Mouse (Mus musculus) large intestine, adult 2 months (tissue): ENCODE measurements around the gene Terf2. TPM values are rescaled to one million over a fixed set of nuclear protein-coding genes. Genes with fewer than 3 reads are reported as not detected.
A peak's percentile ranks its signal among the peaks of the same experiment; 100 is the strongest.
"Not testable (repeated sequence)": the region's sequence is repeated elsewhere in the genome, so short reads cannot be mapped to it uniquely, and the experiment has no call there.

Experiments
- DNase-seq: peaks from one replicate; pipeline ENCODE4 v3.0.0-alpha.2; 2012; ENCODE audit warnings: low read depth, low spot score
- WGBS: fragments of 180-500 bp; shearing (Covaris S2); methylation state at CpG from one replicate; pipeline ENCODE4 v1.1.7; 2018; 5-methylcytosine and 5-hydroxymethylcytosine counted together
- polyA plus RNA-seq: library from polyadenylated mRNA; depleted of rRNA; stranded (reverse); fragments of >200 nt; gene quantifications from 2 replicates; pipeline ENCODE4 v1.2.3, GENCODE M21; 2012

Terf2 gene
- polyA plus RNA-seq, 1 experiment: 7.6 TPM

GRCm38 (mm10) chr8:107073706-107074105 is 22.6 kb downstream of the Terf2 start:
- DNase-seq: no peak
- WGBS: 87% methylated on average over 4 of the region's 4 CpGs

- no peak for DNase-seq
- 25% methylated on average over 17 of the region's 17 CpGs for WGBS
These were observed 30.5 kb downstream of the Terf2 start, which contains the start of gene Tmed6 for GRCm38 (mm10) chr8:107065511-107066496. TSS of gene Tmed6 (minus strand) at chr8:107065644.

- WGBS: 79% methylated on average over 1 of the region's 1 CpGs
- no peak for DNase-seq
These were observed 33.7 kb downstream of the Terf2 start for GRCm38 (mm10) chr8:107062613-107063012.

- WGBS: 1% methylated on average over 33 of the region's 33 CpGs
- no peak for DNase-seq
These were observed 39.4 kb downstream of the Terf2 start for GRCm38 (mm10) chr8:107056973-107057369.

GRCm38 (mm10) chr8:107056076-107056972 is 40.0 kb downstream of the Terf2 start, which contains the start of the genes Cog8 and Nip7:
TSS of gene Cog8 (minus strand) at chr8:107056689.
TSS of gene Nip7 (plus strand) at chr8:107056877.
- peak; percentile 90 for DNase-seq
- under 1% methylated on average over 88 of the region's 88 CpGs for WGBS

- no peak for DNase-seq
- 95% methylated on average over 8 of the region's 8 CpGs for WGBS
These were observed 44.3 kb downstream of the Terf2 start for GRCm38 (mm10) chr8:107052046-107052445.

GRCm38 (mm10) chr8:107049480-107049879 is 46.9 kb downstream of the Terf2 start:
- DNase-seq: no peak
- 86% methylated on average over 4 of the region's 4 CpGs for WGBS

- no peak for DNase-seq
- WGBS: under 1% methylated on average over 87 of the region's 87 CpGs
These were observed 48.0 kb downstream of the Terf2 start, which contains the start of gene Pdf for GRCm38 (mm10) chr8:107048061-107048941. TSS of gene Pdf (minus strand) at chr8:107048614.

- WGBS: 75% methylated on average over 5 of the region's 5 CpGs
- no peak for DNase-seq
These were observed 49.4 kb downstream of the Terf2 start for GRCm38 (mm10) chr8:107046976-107047375.

GRCm38 (mm10) chr8:107045478-107045877 is 50.9 kb downstream of the Terf2 start:
- no peak for DNase-seq
- WGBS: 91% methylated on average over 6 of the region's 6 CpGs

GRCm38 (mm10) chr8:107040632-107041031 is 55.7 kb downstream of the Terf2 start:
- no peak for DNase-seq
- 76% methylated on average over 7 of the region's 7 CpGs for WGBS

- 76% methylated on average over 8 of the region's 8 CpGs for WGBS
These were observed 59.7 kb downstream of the Terf2 start for GRCm38 (mm10) chr8:107036626-107037025.

GRCm38 (mm10) chr8:107035641-107036040 is 60.7 kb downstream of the Terf2 start:
- WGBS: 96% methylated on average over 3 of the region's 3 CpGs
- DNase-seq: no peak

More at GRCm38 (mm10) chr8:107036626-107037025, 59.7 kb downstream of the Terf2 start:
- no peak for DNase-seq

GRCm38 (mm10) chr8:107033609-107034008 is 62.7 kb downstream of the Terf2 start:
- 83% methylated on average over 2 of the region's 2 CpGs for WGBS
- DNase-seq: not testable (repeated sequence)

- no peak for DNase-seq
These were observed 64.7 kb downstream of the Terf2 start for GRCm38 (mm10) chr8:107031577-107032090.

GRCm38 (mm10) chr8:107030650-107031576 is 65.4 kb downstream of the Terf2 start, which contains the start of gene Vps4a:
TSS of gene Vps4a (plus strand) at chr8:107031222.
- peak; percentile 76 for DNase-seq

More at GRCm38 (mm10) chr8:107031577-107032090, 64.7 kb downstream of the Terf2 start:
- under 1% methylated on average over 40 of the region's 40 CpGs for WGBS

GRCm38 (mm10) chr8:107030058-107030457 is 66.3 kb downstream of the Terf2 start:
- 67% methylated on average over 5 of the region's 5 CpGs for WGBS
- DNase-seq: no peak

More at GRCm38 (mm10) chr8:107030650-107031576, 65.4 kb downstream of the Terf2 start, which contains the start of gene Vps4a:
- 4% methylated on average over 66 of the region's 66 CpGs for WGBS
